21 mouse cellular contexts compared by ENCODE assay signal in the genomic region with DNA sequence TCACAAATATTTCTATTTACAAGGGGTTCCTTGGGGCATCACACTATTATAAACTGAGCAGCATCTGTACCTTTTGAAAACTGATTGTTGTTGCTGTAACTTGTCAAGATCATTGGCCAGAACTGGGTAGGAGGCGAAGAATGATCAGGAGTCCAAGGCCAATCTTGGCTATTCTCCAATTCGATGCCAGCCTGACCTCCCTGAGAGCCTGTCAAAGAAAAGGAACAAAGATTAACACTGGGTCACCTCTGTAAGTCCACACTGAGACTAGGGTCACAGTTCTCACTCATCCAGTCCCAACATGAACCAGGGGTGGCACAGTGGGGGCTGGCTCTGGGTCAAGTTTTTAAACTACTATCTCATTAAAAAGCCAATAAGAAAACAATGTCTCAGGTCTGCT.
"Had no signal": no experiment of that assay in that cellular context is flagged by ENCODE, and none has a peak within 500 bp of the region (broad histone marks: within the 10 kb centered on the region; RNA-seq: fewer than 3 reads in every experiment).

No protein-coding gene starts in this region.

- H3K27ac ChIP-seq: kidney, embryonic 15.5 days; left cerebral cortex, adult 2 months; liver, embryonic 12.5 days; liver, embryonic 15.5 days; lung, embryonic 15.5 days; midbrain, embryonic 10.5 days; midbrain, embryonic 13.5 days; neural tube, embryonic 13.5 days; stomach, embryonic 15.5 days had no signal

- H3K4me3 ChIP-seq: kidney, embryonic 15.5 days; left cerebral cortex, adult 2 months; liver, embryonic 12.5 days; liver, embryonic 15.5 days; lung, embryonic 15.5 days; megakaryocyte, embryonic 14.5 days; midbrain, embryonic 10.5 days; midbrain, embryonic 13.5 days; myocyte; neural tube, embryonic 13.5 days; stomach, embryonic 15.5 days had no signal

- H3K4me1 ChIP-seq: kidney, embryonic 15.5 days; midbrain, embryonic 10.5 days; midbrain, embryonic 13.5 days; neural tube, embryonic 13.5 days; stomach, embryonic 15.5 days had no signal

- H3K36me3 ChIP-seq: kidney, embryonic 15.5 days; liver, embryonic 12.5 days; liver, embryonic 15.5 days; lung, embryonic 15.5 days; midbrain, embryonic 10.5 days; midbrain, embryonic 13.5 days; neural tube, embryonic 13.5 days; stomach, embryonic 15.5 days had no signal

- DNase-seq: kidney, postnatal 25 days; layer of hippocampus, postnatal 36 days; lung, adult 18-20 months; lung, postnatal 10 days; lung, postnatal 36 days; retina, postnatal 1 day; right cerebral cortex, postnatal 25 days; spleen, adult 18-20 months; thymus, adult 2 months; thymus, postnatal 25 days had no signal

- H3K27me3 ChIP-seq: kidney, embryonic 15.5 days; liver, embryonic 12.5 days; liver, embryonic 15.5 days; lung, embryonic 15.5 days; megakaryocyte, embryonic 14.5 days; midbrain, embryonic 13.5 days; neural tube, embryonic 13.5 days; stomach, embryonic 15.5 days had no signal

- H3K9ac ChIP-seq: kidney, embryonic 15.5 days; liver, embryonic 12.5 days; liver, embryonic 15.5 days; lung, embryonic 15.5 days; midbrain, embryonic 13.5 days; neural tube, embryonic 13.5 days; stomach, embryonic 15.5 days had no signal
